Mouse (Mus musculus) ES-E14 (cell line): ENCODE measurements around the gene Gal3st4. TPM values are rescaled to one million over a fixed set of nuclear protein-coding genes. Genes with fewer than 3 reads are reported as not detected.

Experiments
- DNase-seq: peaks from one replicate; pipeline ENCODE4 v3.0.0-alpha.2; 2013; ENCODE audit warnings: low read depth, low spot score
- H3K27ac ChIP-seq: 2 replicates; pipeline ENCODE4 v1.5.1; 2012; ENCODE audit warnings: low read depth, mild to moderate bottlenecking, low read length, moderate library complexity, mixed read lengths; ENCODE audit not compliant: poor library complexity, insufficient read depth, severe bottlenecking
- H3K36me3 ChIP-seq: 2 replicates; pipeline ENCODE4 v1.6.1; 2012; ENCODE audit warnings: mild to moderate bottlenecking, low read length, moderate library complexity, mixed read lengths; ENCODE audit not compliant: control insufficient read depth, poor library complexity, insufficient read depth, severe bottlenecking
- H3K4me1 ChIP-seq, 2 experiments: fragments of 150-350 bp in 1 of 2; sonication (generic) in 1 of 2; 2 replicates each; pipeline ENCODE4 v1.6.1; 2012; ENCODE audit warnings: low read length in 2 of 2, mild to moderate bottlenecking in 1 of 2, mixed read lengths in 1 of 2; ENCODE audit not compliant: control insufficient read depth in 2 of 2, insufficient read depth in 2 of 2, poor library complexity in 1 of 2
- H3K4me3 ChIP-seq, 2 experiments: fragments of 150-350 bp in 1 of 2; sonication (generic) in 1 of 2; 2 replicates each; pipeline ENCODE4 v1.5.1; 2012; ENCODE audit warnings: low read length in 2 of 2, low read depth in 1 of 2, mild to moderate bottlenecking in 1 of 2, mixed read lengths in 1 of 2; ENCODE audit not compliant: insufficient read depth in 1 of 2, poor library complexity in 1 of 2, severe bottlenecking in 1 of 2
- H3K9ac ChIP-seq: 2 replicates; pipeline ENCODE4 v1.6.1; 2012; ENCODE audit warnings: low read depth, mild to moderate bottlenecking, low read length, mixed read lengths; ENCODE audit not compliant: poor library complexity, insufficient read depth, severe bottlenecking
- H3K9me3 ChIP-seq: fragments of 150-350 bp; sonication (generic); 2 replicates; pipeline ENCODE4 v1.6.1; 2012; ENCODE audit warnings: low read depth, mild to moderate bottlenecking, low read length; ENCODE audit not compliant: control insufficient read depth, insufficient read depth
- CHD2 ChIP-seq: IDR thresholded peaks from 2 replicates; pipeline ENCODE4 v1.6.1; 2014; ENCODE audit warnings: mild to moderate bottlenecking, low read depth, low read length, inconsistent platforms
- HCFC1 ChIP-seq: IDR thresholded peaks from 2 replicates; pipeline ENCODE4 v1.6.1; 2012; ENCODE audit warnings: low read length, inconsistent platforms, borderline replicate concordance; ENCODE audit not compliant: insufficient read depth
- MAFK ChIP-seq: IDR thresholded peaks from 2 replicates; pipeline ENCODE4 v1.6.1; 2014; ENCODE audit warnings: mild to moderate bottlenecking, low read depth, low read length, inconsistent platforms; ENCODE audit not compliant: insufficient read depth
- ZC3H11A ChIP-seq: IDR thresholded peaks from 2 replicates; pipeline ENCODE4 v1.6.1; 2012; ENCODE audit warnings: low read depth, mild to moderate bottlenecking, inconsistent platforms, low read length, borderline replicate concordance
- ZNF384 ChIP-seq: IDR thresholded peaks from 2 replicates; pipeline ENCODE4 v1.6.1; 2012; ENCODE audit warnings: low read depth, low read length, inconsistent platforms
- in situ Hi-C, 2 experiments: fragments of 600-800 bp; cut with MboI; formaldehyde crosslinking; loops; one replicate each; pipeline ENCODE4 v1.15.1; 2025; ENCODE audit warnings: low sequenced_read_pairs in 2 of 2, inconsistent platforms in 1 of 2; ENCODE audit not compliant: unreplicated experiment in 2 of 2
- total RNA-seq: library from RNA; depleted of rRNA; stranded (reverse); fragments of 300-350 nt; gene quantifications from 2 replicates; pipeline ENCODE4 v1.2.3, GENCODE M21; 2012

The Gal3st4 gene
- total RNA-seq, 1 experiment, result 0.94 TPM

- peaks cover 9% of the 10 kb centered on the region for H3K36me3 ChIP-seq
- no peaks in the 10 kb centered on the region for H3K4me1 ChIP-seq
- no peak overlapping the region for H3K27ac ChIP-seq
- no peaks in the 10 kb centered on the region for H3K9me3 ChIP-seq
- DNase-seq, result no peak
- no peak for TF ChIP-seq ZC3H11A
- no peak overlapping the region for H3K4me3 ChIP-seq
- H3K9ac ChIP-seq, result no peak overlapping the region
- in situ Hi-C loops, result no loop called here
Observed at GRCm38 (mm10) chr5:138287861-138288260, 15.2 kb upstream of the Gal3st4 start.

- DNase-seq, result no peak
- in situ Hi-C loops, result no loop called here
- Histone ChIP-seq H3K9ac (no peak overlapping the region), H3K4me3 (no peak overlapping the region), H3K27ac (no peak overlapping the region), H3K4me1 (peaks cover 0 to 5% of the 10 kb centered on the region in 2 experiments; a peak in 1 of 4 replicates), H3K36me3 (peaks cover 6% of the 10 kb centered on the region; the same call in 1 of the 2 replicates), H3K9me3 (no peaks in the 10 kb centered on the region)
- TF ChIP-seq ZC3H11A, result no peak
- no peak for TF ChIP-seq HCFC1
- TF ChIP-seq CHD2, result no peak
- TF ChIP-seq MAFK, result no peak
- no peak for TF ChIP-seq ZNF384
Observed at GRCm38 (mm10) chr5:138283540-138283939, 10.9 kb upstream of the Gal3st4 start.

DNA sequence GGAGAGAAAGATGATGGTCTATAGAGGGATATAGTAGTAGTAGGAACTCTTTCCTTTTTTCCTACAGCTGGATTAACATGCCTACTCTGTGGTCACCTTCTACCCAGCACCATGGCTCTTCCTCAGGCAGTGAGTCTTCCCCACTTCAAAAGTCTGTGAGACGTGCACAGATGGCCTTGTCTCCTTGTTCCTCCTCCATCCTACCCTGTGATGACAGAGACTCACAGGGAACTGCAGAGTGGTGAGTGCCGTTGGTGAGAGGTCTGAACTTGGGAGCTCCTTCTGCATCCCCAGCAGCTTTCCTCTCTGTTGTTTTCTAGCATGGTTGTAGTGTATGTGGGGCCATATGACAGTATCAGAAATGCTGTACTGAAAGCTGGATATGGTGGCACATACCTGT lies 9.2 kb upstream of the Gal3st4 start:
- TF ChIP-seq ZNF384 (no peak), MAFK (no peak), ZC3H11A (no peak), HCFC1 (no peak), CHD2 (no peak)
- Histone ChIP-seq H3K9me3 (no peaks in the 10 kb centered on the region), H3K9ac (no peak overlapping the region), H3K36me3 (peaks cover 6% of the 10 kb centered on the region; the same call in 1 of the 2 replicates), H3K27ac (no peak overlapping the region), H3K4me1 (peaks cover 0 to 5% of the 10 kb centered on the region in 2 experiments; a peak in 1 of 4 replicates), H3K4me3 (no peak overlapping the region)
- in situ Hi-C loops, result no loop called here
- no peak for DNase-seq

GRCm38 (mm10) chr5:138280829-138281228 lies 8.2 kb upstream of the Gal3st4 start:
- H3K9ac ChIP-seq, result peak overlapping the region; percentile 81; the same call in 1 of the 2 replicates
- peak overlapping the region; percentile 41 to 66 for H3K4me3 ChIP-seq
- H3K36me3 ChIP-seq, result peaks cover 4% of the 10 kb centered on the region; the same call in 1 of the 2 replicates
- DNase-seq, result no peak
- H3K9me3 ChIP-seq, result no peaks in the 10 kb centered on the region
- H3K4me1 ChIP-seq, result peaks cover 2 to 6% of the 10 kb centered on the region in 2 experiments; a peak in 1 of 4 replicates
- no peak overlapping the region for H3K27ac ChIP-seq
- no peak for TF ChIP-seq HCFC1
- TF ChIP-seq ZC3H11A, result no peak
- TF ChIP-seq MAFK, result no peak
- TF ChIP-seq CHD2, result no peak; the same call in 1 of the 2 replicates
- TF ChIP-seq ZNF384, result 0 out of 2 replicates have a peak, but pooled peaks have one; percentile 60
- in situ Hi-C loops, result no loop called here

DNA sequence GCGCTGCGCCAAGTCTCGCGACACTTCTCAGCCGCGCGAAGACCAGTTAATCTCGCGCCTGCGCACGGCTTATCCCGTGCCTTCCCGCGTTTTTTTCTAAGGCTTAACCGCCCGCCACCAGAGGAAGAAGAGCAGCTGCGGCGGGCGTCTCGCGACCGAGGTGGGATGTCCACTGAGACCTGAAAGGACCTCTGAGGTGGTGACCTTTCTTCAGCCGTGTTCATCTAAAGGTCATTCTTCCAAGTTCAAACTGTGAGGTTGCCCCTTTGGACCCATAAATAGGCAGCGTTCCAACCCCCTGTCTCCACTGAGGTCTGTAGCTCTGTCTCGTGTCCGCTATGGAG lies 7.8 kb upstream of the Gal3st4 start:
- in situ Hi-C loops, result no loop called here
- Histone ChIP-seq H3K27ac (no peak overlapping the region; the same call in 1 of the 2 replicates), H3K9me3 (no peaks in the 10 kb centered on the region), H3K4me1 (peaks cover 2 to 7% of the 10 kb centered on the region in 2 experiments; a peak in 1 of 4 replicates), H3K4me3 (peak overlapping the region; percentile 41 to 66), H3K36me3 (peaks cover 4% of the 10 kb centered on the region; the same call in 1 of the 2 replicates), H3K9ac (peak overlapping the region; percentile 80)
- DNase-seq, result no peak
- TF ChIP-seq CHD2, result peak; percentile 99; the same call in 1 of the 2 replicates
- no peak for TF ChIP-seq MAFK
- no peak for TF ChIP-seq HCFC1
- TF ChIP-seq ZC3H11A, result no peak
- peak; percentile 82 for TF ChIP-seq ZNF384
